Mouse (Mus musculus) liver, adult (tissue): Measurements from ENCODE around the gene Arhgef33.

Source experiments
- GATA4 ChIP-seq: IDR thresholded peaks from 2 replicates; pipeline ENCODE4 v1.6.1; 2014; ENCODE audit warnings: mild to moderate bottlenecking, low read length; ENCODE audit not compliant: insufficient replicate concordance

Gene Arhgef33

DNA sequence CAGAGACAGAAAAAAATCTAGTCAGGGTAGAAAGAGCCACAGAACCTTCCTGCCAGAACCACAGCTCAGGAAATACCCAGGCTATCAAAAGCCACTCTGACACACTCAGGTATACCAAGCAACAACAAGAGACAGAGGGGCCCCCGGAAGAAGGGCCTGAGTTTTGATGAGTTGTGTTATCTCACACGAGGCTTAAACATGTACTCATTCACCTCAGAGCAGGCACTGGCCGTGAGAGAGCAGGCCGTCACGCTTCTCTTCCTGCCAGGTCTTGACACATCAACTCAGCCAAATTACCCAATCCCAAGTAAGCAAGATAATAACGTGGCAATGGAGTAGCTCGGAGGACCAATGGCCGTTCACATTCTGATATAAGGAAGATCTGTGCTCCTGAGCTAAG lies 16.5 kb downstream of the Arhgef33 start:
- no peak for TF ChIP-seq GATA4

DNA sequence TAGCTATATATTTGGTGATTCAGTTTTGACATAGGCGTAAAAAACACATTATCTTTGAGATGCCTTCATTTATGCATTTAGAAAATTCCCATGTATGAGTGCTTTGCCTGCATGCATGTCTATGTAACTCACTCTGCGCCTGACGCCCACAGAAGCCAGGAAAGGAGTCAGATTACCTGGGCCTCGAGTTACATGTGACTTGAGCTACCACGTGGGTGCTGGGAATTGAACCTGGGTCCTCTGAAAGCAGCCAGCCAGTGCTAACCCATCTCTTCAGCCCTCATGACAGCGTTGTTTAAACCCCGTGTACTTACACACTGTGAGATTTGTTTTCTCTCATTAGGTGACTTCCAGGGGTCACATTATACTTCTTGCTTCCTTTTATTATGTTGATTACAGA lies 17.3 kb downstream of the Arhgef33 start:
- no peak for TF ChIP-seq GATA4

DNA sequence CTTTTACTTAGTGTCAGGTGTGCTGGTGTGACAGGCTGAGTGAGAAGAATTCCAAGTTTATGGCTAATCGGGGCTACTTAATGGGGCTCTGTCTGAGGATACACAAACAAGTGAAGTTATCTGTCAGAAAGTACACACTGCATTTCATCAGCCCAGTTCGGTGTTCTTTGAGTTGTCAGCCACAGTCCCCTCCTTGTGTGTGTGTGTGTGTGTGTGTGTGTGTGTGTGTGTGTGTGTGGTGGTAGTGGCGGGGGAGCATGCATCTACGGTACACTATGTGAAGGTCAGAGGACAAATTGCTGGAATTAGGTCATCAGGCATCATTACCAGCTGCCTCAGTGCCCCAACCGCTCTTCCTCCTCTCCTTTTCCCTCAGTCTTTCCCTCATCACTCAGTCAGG lies 18.2 kb downstream of the Arhgef33 start:
- TF ChIP-seq GATA4: no peak

DNA sequence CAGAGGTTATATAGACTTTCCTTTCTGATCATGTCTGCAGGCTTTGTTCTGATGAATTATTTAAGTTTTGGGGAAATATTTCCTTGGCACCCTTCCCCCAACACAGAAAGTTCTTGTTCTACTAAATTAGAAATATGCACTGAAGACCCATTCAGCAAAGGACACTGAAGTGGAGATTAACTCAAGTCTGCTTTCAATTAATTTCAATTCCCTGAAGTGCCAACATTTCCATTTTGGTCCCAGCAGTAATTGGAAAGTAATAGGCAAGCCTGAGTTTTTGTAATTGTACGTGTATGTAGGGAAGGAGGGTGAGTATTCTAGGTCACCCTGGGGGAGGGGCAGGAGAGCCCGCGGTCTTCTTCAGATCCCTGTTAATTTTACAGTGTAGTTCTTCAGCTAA lies 19.2 kb downstream of the Arhgef33 start:
- TF ChIP-seq GATA4: no peak

DNA sequence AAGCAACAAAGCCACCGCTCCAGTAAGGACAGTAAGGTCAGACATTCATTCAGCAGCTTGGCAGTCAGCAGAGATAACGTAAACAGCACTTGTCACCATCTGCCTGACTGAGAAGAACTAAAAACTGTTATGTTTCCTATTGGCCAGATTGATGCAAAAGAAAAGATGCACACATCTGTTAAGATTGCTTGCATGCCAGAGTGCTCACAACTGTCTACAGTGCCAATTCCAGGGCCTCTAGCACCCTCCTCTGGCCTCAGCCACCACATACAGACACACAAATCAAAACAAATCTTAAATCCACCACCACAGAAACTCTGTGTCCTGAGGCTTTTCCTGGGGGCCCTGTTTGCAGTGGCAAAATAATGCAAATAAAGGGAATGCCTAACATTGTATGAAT lies 25.2 kb downstream of the Arhgef33 start:
- TF ChIP-seq GATA4: no peak

DNA sequence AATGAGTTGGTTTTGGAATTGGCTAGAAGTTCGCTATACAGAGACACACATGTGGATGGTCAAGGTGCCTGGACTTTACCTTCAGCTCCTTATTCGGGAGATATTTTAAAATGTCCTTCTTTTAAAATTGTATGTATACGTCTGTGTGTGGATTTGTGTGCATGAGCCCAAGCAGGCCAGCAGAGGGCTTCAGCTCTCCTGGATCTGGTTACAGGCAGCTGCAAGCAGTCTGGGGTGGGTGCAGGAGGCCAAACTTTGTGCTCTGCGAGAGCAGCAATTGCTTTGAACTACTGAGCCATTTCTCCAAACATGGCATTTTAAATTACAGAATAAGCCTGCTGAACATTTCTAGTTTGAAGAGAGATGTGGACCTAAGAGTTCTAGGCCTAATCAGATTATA lies 38.1 kb downstream of the Arhgef33 start:
- no peak for TF ChIP-seq GATA4

DNA sequence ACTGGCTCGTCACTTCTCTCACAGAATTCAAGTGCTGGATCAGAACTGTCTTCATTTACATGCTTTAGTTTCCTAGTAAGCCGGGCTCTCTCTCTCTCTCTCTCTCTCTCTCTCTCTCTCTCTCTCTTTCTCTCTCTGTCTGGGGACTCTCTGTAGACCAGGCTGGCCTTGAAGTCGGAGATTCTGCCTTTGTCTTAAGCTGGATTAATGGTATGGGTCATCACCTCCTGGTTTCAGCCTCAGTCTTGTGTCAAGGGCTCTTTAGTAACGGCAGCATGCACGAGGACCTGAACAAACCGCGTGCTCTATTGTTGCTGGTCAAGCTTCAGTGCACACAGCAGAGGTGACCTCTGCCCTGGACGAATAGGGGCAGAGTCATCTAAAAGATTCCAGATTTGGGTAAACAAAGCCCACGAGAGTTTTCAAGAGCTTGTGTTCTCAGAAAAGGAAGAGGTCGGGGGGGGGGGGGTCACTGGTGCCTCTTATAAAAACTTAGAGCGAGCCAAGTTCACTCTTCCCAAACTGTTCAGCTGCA lies 39.5 kb downstream of the Arhgef33 start:
- TF ChIP-seq GATA4: no peak

DNA sequence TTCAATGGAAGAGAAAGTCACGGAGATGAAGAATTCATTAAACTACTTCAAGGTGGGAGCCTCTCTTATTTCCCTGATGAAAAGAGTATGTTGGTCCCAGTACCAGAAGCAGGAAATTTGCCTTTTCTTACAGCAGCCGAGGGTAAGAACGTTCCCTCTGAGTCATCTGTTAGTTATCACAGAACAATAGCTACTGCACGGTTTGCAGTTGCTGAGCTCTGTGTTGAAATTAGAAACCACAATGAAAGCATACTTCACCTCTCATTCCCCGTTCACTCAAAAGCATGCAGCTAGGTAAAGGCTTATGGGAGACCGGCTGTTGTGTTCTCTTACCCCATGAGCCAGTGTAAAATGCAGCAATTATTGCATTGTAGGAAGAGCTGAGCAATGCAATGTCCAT lies 40.0 kb downstream of the Arhgef33 start:
- no peak for TF ChIP-seq GATA4

DNA sequence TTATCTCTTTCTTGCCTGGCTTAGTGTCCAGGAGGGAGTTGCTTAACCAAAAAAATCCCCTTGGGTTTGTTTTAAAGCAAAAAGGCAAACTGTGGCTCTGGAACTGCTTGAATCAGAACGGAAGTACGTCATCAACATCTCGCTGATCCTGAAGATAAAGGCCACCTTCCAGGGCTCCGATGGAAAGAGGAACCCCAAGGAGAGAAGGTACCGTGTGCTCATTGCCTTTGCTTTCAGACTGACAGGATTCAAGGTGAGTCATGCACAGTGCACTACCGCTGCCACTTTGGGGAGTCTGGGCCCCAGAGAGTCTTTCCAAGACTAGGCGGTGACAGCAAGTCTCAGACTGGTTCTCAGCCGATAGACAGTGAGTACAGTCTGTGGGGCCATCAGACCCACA lies 53.0 kb downstream of the Arhgef33 start:
- no peak for TF ChIP-seq GATA4

DNA sequence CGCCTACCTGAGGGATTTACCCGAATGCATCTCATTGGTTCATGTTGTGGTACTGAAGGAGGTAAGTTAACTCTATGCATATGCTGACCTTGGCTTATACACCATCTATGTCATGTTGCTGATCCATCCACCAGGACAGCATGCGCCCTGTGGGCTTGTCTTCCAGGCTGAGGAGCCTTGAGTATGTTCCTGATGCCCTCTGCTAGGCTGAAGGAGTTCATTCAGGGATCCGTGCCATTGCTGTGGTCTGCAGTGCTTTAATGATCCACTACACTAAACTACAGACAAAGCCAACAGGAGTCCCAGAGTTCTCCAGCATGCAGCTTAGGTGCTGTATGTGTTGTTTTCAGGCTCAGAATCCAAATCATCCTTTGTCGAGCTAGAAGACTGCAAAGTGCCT lies 60.1 kb downstream of the Arhgef33 start:
- no peak for TF ChIP-seq GATA4

DNA sequence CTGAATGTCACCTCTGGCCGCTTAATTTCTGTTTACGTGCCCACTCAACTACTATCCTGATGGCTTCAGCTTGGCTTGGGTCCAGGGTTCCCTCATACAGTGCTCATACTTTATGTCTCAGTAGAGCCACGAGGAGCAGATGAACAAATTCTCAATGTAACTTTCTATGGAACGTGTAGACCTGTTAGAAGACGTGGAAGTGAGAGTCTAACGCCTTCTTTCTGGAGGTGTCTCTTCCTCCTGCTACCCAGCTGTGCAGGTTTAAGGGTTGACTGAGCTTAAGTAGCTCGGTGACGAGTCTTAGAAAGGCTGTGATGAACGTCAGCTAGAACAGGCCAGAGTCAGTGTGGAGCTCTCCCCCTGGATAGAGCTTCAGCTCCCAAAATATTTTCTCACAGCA lies 61.4 kb downstream of the Arhgef33 start:
- TF ChIP-seq GATA4: no peak

DNA sequence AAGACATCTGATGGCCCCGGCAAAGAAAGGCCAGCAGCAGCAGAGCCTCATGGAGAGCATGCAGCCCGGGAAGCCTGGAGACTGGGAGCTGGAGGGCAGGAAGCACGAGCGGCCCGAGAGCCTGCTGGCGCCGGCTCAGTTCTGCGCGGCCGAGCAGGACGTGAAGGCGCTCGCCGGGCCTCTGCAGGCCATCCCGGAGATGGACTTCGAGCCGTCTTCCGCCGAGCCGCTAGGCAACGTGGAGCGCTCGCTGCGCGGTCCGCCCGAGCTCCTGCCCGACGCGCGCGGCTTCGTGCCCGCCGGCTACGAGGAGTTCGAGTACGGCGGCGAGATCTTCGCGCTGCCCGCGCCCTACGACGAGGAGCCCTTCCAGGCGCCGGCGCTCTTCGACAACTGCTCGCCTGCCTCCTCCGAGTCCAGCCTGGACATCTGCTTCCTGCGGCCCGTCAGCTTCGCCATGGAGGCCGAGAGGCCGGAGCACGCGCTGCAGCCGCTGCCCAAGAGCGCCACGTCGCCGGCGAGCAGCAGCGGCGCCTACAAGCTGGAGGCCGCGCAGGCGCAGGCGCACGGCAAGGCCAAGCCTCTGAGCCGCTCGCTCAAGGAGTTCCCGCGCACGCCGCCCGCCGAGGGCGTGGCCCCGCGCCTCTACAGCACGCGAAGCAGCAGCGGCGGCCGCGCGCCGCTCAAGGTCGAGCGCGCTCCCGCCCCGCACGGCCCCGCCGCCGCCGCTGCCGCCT lies 66.0 kb downstream of the Arhgef33 start, which contains the start of gene Gm10190:
Gm10190 (minus strand) TSS at position 553 of the 737 bp plus-strand sequence.
- TF ChIP-seq GATA4: no peak

DNA sequence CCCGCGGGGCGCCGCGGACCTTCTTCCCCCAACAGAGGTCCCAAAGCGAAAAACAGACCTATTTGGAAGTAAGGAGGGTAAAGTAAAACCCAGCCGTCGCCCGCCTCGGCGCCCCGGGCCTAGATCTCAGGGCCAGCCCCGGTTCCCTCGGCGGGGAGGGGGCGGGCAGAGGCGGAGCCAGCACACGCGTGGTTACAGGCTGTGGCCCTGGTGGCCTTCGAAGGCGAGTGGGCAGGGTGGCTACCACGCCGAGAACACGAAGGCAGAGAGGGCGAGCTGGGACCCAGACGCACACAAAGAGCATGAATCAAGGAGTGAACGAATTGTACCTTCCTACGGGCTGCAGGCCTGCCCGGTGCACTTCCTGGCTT lies 66.5 kb downstream of the Arhgef33 start:
- no peak for TF ChIP-seq GATA4

DNA sequence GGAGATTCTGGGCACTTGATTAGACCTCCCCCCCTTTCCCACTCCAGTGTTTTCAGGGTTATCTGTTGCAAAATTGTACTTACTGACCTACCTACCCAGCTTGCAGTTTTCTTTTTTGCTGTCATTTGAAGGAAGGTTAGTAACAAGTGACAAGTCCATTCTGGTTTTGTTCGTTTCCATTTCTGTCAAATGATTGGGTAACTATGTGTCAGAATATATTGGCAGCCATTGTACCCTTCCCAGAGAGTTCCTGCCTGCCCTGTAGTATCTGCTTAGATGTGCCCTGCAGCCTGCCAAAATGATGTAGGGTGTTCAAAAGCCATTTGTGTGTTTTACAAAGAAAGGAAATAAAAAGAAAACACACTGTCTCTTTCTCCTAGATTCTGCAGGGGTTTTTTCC lies 78.5 kb downstream of the Arhgef33 start:
- no peak for TF ChIP-seq GATA4

DNA sequence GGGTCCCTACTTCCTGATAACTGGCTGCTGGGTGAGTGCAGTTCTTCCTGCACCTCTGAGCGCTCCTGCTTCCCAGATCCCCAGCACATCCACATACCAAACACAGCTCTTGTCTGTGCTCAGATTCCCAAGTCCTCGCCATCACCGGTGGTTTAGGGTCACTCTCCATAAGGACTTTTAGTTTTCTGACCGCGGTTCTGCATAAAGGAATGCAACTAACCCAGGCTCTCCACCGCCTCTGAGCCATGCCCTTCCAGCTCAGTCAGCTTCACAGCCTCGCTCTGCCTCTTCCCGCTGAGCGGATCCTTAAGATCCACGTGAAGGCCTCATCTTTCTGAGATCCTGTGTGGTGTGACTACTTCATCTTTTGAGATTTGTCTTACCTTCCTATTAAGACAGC lies 82.8 kb downstream of the Arhgef33 start:
- no peak for TF ChIP-seq GATA4

DNA sequence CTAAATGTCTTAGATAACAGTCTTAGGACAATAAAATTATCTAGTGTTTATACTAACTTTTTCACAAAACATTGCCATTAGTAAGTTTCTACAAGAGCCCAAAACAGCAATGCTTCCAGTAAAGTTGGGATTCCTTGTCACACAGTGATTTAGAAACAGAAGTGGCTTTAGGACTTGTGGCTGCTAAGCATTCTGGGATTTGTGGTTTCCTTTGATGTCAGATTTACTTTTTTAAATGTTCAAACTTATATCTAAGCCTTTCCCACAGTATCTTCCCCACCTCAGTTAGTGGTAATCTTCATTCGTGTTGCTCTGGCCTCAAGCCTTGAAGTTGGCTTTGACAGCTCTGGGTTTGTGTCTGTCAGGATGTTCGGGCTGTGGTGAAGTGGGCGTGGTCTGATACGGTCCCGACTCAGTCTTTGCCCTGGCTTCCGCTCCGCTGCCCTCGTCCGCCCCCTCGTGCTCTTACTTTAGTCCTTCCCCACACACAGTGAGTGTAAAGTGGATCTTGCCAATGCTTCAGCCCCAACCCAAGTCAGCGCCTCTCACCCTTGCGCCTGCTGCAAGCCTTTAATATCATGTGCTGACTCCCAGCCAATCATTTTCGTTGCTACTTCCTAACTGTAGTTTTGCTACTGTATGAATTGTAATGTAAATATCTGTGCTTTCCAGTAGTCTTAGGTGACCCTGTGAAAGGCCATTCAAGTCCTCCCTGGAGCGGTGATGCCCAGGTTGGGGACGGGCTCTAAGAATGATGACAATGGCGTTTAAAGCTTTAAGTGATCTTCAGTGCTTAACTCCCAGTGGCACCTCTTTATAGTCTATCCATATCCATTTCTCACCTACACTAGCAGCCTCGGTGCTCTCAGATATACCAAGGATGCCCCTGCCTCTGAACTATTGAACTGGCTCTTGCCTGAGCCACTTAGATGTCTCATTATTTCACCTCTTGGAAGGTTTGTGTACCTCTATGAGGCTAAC lies 84.5 kb downstream of the Arhgef33 start:
- peak; percentile 30; the same call in 1 of the 2 replicates for TF ChIP-seq GATA4
